Mouse (Mus musculus): Measurements from ENCODE around the gene Prss28. TPM values are rescaled to one million over a fixed set of nuclear protein-coding genes. Genes with fewer than 3 reads are reported as not detected.
A peak's percentile ranks its signal among the peaks of the same experiment; 100 is the strongest.

The Prss28 gene
- polyA plus RNA-seq, 1 experiment from 2014 or later = not detected

DNA sequence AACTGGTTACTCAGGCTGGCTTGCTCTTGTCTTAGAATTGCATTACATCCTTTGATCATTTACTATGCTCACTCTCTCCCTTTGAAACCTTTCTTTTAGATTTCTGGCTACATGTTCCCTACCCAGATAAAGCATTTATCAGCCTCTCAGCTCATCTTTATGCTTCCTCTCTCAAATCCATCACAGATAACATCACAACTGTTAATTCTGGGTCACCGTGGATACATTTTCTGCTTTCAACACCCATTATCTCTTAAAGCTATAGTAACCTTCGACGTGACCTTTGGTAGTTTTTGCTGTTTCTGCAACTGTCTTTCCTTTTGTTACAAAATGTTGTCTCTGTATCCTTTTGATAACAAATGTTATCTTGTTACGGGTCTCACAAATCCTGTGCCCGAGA is 15.0 kb upstream of the Prss28 start:
- Histone ChIP-seq H3K9me3 (no peaks in the 10 kb centered on the region), H3K27me3 (ENCODE audit: poor library complexity, severe bottlenecking) (no peaks in the 10 kb centered on the region), H3K4me1 (no peaks in the 10 kb centered on the region), H3K27ac (no peak overlapping the region), H3K36me3 (replicated peaks) (no peaks in the 10 kb centered on the region), H3K4me3 (no peak overlapping the region)
- WGBS = 89% methylated on average over 5 of the region's 5 CpGs
- no peak for DNase-seq (ENCODE audit: extremely low spot score, low spot score)

DNA sequence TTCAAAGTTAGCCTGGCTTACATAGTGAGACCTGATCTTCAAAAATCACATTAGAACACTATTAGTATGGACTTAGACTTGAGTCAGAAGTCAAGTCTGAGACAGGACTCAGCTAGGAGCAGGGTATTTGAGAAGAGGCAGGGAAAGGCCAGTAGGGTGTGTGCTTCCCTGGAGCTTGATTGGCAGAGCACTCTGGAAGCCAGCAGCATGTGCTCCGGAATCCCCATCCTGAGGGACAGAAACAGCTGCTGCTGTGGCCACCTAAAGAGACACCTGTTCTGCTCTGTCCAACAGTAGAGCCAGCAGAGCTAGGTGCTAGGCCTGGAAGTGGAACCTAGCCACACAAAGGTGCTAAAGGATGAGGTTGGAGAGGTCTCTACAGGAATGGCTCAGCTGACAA is 14.3 kb upstream of the Prss28 start:
- DNase-seq (ENCODE audit: extremely low spot score, low spot score) = no peak

DNA sequence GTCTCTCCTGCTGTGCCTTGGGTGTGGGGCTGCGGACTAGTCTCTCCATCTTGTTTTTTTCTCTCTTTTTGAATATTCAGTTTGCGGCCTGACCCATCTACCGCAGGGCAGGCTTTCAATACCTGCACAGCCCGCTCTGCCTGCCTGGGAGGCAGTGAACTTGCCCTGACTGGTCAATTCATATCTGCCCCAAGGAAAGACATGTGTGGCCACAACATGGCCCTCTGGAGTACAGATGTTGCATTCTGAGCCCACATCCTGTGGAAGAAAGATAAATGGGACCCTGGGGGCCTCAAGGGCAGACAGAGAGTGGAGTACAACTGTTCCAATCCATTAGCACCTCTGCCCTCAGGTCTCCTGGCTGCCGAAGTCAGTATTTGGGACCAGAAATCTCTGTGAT is 10.4 kb upstream of the Prss28 start, which contains the start of gene Prss34:
Prss34 (plus strand) TSS at position 301 of the 400 bp plus-strand sequence.
- H3K4me1 ChIP-seq = no peaks in the 10 kb centered on the region
- no peak for DNase-seq (ENCODE audit: extremely low spot score, low spot score)
- no peak within 1 kb of the TSS for H3K27ac ChIP-seq
- no peaks in the 10 kb centered on the region for H3K36me3 ChIP-seq (replicated peaks)
- 94% methylated on average over 5 of the region's 5 CpGs for WGBS
- H3K27me3 ChIP-seq (ENCODE audit: poor library complexity, severe bottlenecking) = no peaks in the 10 kb centered on the region
- H3K9me3 ChIP-seq = no peaks in the 10 kb centered on the region
- H3K4me3 ChIP-seq = no peak within 1 kb of the TSS

More for the DNA sequence above, 14.3 kb upstream of the Prss28 start:
- Histone ChIP-seq H3K4me1 (no peaks in the 10 kb centered on the region), H3K27ac (no peak overlapping the region), H3K27me3 (ENCODE audit: poor library complexity, severe bottlenecking) (no peaks in the 10 kb centered on the region), H3K36me3 (replicated peaks) (no peaks in the 10 kb centered on the region), H3K9me3 (no peaks in the 10 kb centered on the region), H3K4me3 (no peak overlapping the region)
- WGBS = 76% methylated on average over 1 of the region's 1 CpGs

DNA sequence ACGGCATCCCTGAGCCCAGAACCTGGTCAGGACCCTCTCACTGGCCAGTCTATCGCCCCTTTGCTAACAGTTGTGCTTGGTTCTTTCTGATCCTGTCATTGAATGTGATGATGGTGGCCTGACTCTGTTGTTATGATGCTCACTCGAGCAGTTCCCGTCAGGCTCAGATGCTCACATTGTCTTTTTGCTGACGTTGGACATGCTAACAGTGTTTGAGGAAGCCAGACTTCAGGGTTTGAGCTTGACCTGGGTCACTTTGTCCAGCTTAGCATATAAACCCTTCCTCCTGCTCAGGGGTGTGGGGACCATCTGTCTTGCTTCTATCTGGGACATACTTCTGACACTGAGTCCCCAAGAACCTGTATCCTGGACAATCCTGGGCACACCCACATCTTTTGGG is 9.9 kb downstream of the Prss28 start, which contains the start of gene Prss29:
Prss29 (plus strand) TSS at position 301 of the 400 bp plus-strand sequence.
- WGBS = 89% methylated on average over 5 of the region's 5 CpGs
- H3K4me3 ChIP-seq = no peak within 1 kb of the TSS
- no peaks in the 10 kb centered on the region for H3K36me3 ChIP-seq (replicated peaks)
- H3K27me3 ChIP-seq (ENCODE audit: poor library complexity, severe bottlenecking) = no peaks in the 10 kb centered on the region
- H3K4me1 ChIP-seq = no peaks in the 10 kb centered on the region
- DNase-seq (ENCODE audit: extremely low spot score, low spot score) = no peak
- no peaks in the 10 kb centered on the region for H3K9me3 ChIP-seq
- H3K27ac ChIP-seq = no peak within 1 kb of the TSS

DNA sequence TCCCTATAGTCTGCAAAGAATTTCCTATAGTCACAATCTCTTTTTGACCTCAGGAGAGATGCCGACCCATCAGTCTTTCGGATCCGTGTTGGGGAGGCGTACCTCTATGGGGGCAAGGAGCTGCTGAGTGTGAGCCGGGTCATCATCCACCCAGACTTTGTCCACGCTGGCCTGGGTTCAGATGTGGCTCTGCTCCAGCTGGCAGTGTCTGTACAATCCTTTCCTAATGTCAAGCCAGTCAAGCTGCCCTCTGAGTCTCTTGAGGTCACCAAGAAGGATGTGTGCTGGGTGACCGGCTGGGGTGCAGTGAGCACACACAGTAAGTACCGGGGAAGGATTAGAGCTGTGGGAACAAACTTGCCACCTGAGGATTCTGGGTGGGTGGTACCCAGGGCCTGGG is 12.4 kb downstream of the Prss28 start:
- no peaks in the 10 kb centered on the region for H3K9me3 ChIP-seq
- 92% methylated on average over 8 of the region's 8 CpGs for WGBS
- DNase-seq (ENCODE audit: extremely low spot score, low spot score) = no peak
- no peak overlapping the region for H3K4me3 ChIP-seq
- no peaks in the 10 kb centered on the region for H3K4me1 ChIP-seq
- no peaks in the 10 kb centered on the region for H3K27me3 ChIP-seq (ENCODE audit: poor library complexity, severe bottlenecking)
- H3K27ac ChIP-seq = no peak overlapping the region
- H3K36me3 ChIP-seq (replicated peaks) = no peaks in the 10 kb centered on the region

DNA sequence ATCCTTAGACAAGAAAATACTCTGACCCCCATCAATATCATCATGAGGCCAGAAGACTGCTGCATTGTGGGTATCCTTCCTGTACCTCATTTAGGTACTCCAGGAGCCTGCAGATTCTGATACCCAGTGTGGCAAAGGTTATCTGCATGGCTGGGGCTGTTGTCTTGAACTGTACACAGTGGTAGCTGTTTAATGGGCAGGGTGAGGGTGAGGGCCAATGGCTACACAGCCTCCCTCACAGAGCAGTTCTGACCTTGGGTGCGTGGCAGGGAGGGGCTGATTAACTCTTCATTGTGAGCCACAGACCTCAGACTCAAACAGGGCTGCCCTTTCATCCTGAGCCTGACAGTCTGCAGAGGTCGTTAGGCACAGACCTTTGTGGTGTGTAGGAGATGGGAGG is 14.5 kb downstream of the Prss28 start:
- H3K27me3 ChIP-seq (ENCODE audit: poor library complexity, severe bottlenecking) = no peaks in the 10 kb centered on the region

DNA sequence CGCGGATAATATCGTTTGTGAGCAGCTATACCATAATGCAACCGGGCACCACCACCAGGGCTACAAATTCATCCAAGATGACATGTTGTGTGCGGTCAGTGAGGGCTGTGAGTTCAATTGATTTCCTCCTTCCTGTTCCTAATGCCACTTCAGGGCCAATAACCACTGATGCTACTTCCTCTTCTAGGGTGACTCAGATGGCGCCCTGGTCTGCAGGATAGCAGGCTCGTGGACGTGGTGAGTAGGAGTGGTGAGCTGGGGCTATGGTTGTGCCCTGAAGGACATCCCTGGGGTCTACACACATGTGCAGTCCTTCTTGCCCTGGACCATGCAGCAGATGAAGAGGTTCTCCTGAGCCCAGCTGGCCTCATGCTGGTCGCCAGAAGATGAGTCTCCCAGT is 23.9 kb downstream of the Prss28 start:
- no peak for DNase-seq (ENCODE audit: extremely low spot score, low spot score)
- Histone ChIP-seq H3K36me3 (replicated peaks) (no peaks in the 10 kb centered on the region), H3K27ac (no peak overlapping the region), H3K4me3 (no peak overlapping the region), H3K9me3 (no peaks in the 10 kb centered on the region), H3K27me3 (ENCODE audit: poor library complexity, severe bottlenecking) (peaks cover 15% of the 10 kb centered on the region), H3K4me1 (no peaks in the 10 kb centered on the region)
- WGBS = 83% methylated on average over 9 of the region's 9 CpGs

More for the DNA sequence above, 14.5 kb downstream of the Prss28 start:
- Histone ChIP-seq H3K36me3 (replicated peaks) (no peaks in the 10 kb centered on the region), H3K9me3 (no peaks in the 10 kb centered on the region), H3K27ac (no peak overlapping the region), H3K4me3 (no peak overlapping the region), H3K4me1 (no peaks in the 10 kb centered on the region)
- DNase-seq (ENCODE audit: extremely low spot score, low spot score) = no peak
- WGBS = 34% methylated on average over 2 of the region's 2 CpGs

DNA sequence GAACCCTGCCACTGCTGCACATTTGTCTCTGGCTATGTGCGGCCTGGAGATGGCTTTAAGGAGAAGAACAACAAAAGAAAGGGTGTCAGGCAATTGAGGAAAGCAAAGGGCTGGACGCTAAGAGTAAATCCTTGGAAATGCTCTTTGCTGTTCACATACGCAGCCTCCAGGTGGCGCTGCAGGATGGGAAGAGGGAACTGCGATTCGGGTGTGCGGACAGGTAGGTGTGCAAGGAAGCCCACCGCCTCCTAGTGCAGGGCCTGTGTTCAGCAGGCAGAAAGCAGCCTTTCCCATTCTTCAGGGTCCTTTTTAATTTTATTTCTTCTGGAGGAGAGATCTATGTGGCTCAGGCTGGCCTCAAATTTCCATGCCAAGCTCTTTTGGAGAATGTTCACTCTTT is 25.5 kb downstream of the Prss28 start:
- WGBS = 1% methylated on average over 8 of the region's 8 CpGs
- H3K27me3 ChIP-seq (ENCODE audit: poor library complexity, severe bottlenecking) = peaks cover 15% of the 10 kb centered on the region

DNA sequence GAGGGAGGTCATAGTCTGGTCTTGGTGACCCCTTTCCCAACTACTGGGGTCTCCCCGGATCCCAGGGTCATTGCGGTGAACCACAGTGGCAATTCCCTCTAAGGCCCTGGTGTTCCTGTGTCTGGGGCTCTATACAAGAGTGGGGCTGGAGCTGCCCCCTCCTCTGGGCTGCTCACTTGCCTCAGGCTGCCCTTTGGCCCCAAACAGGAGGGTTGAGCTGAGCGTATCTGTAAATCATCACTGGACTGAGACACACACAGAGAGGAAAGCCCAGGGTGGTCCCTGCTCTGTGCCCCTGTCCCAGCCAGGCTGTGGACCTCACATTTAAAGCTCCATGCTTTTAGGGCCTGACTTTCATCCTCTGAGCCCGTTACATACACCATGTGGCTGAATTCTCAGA is 29.8 kb downstream of the Prss28 start:
- H3K4me3 ChIP-seq = no peak overlapping the region
- no peaks in the 10 kb centered on the region for H3K9me3 ChIP-seq
- no peaks in the 10 kb centered on the region for H3K4me1 ChIP-seq
- WGBS = 83% methylated on average over 4 of the region's 4 CpGs
- no peak for DNase-seq (ENCODE audit: extremely low spot score, low spot score)
- H3K27me3 ChIP-seq (ENCODE audit: poor library complexity, severe bottlenecking) = peaks cover 13% of the 10 kb centered on the region
- H3K36me3 ChIP-seq (replicated peaks) = no peaks in the 10 kb centered on the region
- no peak overlapping the region for H3K27ac ChIP-seq

More for the DNA sequence above, 25.5 kb downstream of the Prss28 start:
- Histone ChIP-seq H3K36me3 (replicated peaks) (no peaks in the 10 kb centered on the region), H3K9me3 (no peaks in the 10 kb centered on the region), H3K27ac (no peak overlapping the region), H3K4me1 (no peaks in the 10 kb centered on the region), H3K4me3 (no peak overlapping the region)
- DNase-seq (ENCODE audit: extremely low spot score, low spot score) = peak; percentile 76

DNA sequence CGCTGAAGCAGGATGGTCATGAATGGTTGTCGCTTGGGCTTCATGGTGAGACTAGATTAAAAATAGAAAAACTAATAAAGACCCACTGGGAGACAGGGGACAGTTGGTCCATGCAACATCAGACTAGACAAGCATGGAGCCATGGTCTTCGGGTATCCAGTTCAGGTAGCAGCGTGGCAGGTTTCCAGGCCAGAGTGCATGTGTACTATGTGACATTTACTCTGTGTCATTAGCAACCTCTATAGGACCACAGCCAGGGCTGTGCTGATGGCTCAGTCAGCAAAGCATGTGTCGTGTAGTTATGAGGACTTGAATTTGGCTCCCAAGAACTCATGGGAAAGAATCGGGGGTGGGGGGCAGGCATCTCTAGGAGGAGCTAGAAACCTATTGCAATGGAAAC is 31.6 kb downstream of the Prss28 start:
- H3K4me1 ChIP-seq = no peaks in the 10 kb centered on the region
- H3K4me3 ChIP-seq = no peak overlapping the region
- no peak overlapping the region for H3K27ac ChIP-seq
- 89% methylated on average over 6 of the region's 6 CpGs for WGBS
- H3K9me3 ChIP-seq = no peaks in the 10 kb centered on the region
- no peak for DNase-seq (ENCODE audit: extremely low spot score, low spot score)
- H3K36me3 ChIP-seq (replicated peaks) = no peaks in the 10 kb centered on the region
- no peaks in the 10 kb centered on the region for H3K27me3 ChIP-seq (ENCODE audit: poor library complexity, severe bottlenecking)

DNA sequence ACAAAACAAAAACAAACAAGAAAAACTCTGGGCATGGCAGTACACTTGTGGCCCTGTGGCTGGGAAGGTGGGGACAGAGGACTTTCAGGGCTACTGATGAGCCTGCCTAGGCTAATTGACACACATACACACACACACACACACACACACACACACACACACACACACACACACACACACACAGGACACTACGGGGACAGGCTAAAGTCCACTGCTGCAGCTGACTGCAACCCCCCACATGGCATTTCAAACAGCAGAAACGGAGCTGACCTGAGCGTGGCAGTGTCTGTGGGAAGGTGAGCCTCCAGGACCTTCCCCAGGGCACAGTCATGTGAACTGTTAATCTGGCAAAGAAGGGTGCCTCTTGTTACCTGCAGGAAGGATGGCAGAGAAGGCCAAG is 33.0 kb downstream of the Prss28 start:
- Histone ChIP-seq H3K4me1 (no peaks in the 10 kb centered on the region), H3K27ac (no peak overlapping the region), H3K9me3 (no peaks in the 10 kb centered on the region), H3K27me3 (ENCODE audit: poor library complexity, severe bottlenecking) (no peaks in the 10 kb centered on the region), H3K36me3 (replicated peaks) (no peaks in the 10 kb centered on the region), H3K4me3 (no peak overlapping the region)
- WGBS = 66% methylated on average over 3 of the region's 3 CpGs
- no peak for DNase-seq (ENCODE audit: extremely low spot score, low spot score)

DNA sequence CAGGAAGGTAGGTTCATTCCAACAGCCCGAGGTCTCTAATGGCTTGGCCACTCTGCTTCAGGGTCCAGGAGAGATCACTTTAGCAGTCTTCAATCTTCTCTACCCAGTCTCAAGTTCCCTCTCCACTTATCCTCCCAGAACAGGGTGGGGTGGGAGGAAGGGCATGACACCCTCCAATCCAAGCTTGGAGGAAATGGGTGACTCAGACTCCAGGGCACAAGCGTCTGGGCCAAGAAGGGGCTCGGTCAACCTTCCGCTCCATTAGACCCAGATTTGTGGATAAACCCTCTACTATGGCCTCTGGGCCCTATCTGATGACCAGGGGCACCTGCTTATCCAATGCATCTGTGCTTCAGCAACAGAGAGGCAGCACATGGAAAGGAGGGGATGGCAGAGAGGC is 37.0 kb downstream of the Prss28 start, which contains the start of gene Tpsab1:
Tpsab1 (minus strand) TSS at position 101 of the 400 bp plus-strand sequence.
- Histone ChIP-seq H3K4me1 (no peaks in the 10 kb centered on the region), H3K36me3 (replicated peaks) (no peaks in the 10 kb centered on the region), H3K27me3 (ENCODE audit: poor library complexity, severe bottlenecking) (no peaks in the 10 kb centered on the region), H3K27ac (no peak within 1 kb of the TSS), H3K4me3 (no peak within 1 kb of the TSS), H3K9me3 (no peaks in the 10 kb centered on the region)
- 95% methylated on average over 4 of the region's 4 CpGs for WGBS
- DNase-seq (ENCODE audit: extremely low spot score, low spot score) = no peak

DNA sequence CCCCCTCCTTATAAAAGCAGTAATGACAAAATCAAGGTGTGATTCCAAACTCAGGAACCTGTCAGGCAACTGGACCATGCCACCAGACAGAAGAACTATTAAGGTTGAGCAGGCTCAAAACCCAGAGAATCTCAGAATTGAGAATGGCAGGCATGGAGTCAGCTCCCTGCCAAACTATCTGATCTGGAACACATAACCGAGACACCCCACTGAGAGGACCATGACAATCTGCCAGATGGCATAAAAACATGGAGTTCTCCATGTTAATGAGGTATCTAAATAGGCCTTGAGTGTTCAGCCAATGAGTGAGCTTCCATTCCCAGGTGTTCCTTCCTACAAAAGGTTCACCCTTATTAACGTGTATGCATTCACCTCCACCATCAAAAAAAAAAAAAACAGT is 52.8 kb downstream of the Prss28 start:
- Histone ChIP-seq H3K27ac (no peak overlapping the region), H3K36me3 (replicated peaks) (no peaks in the 10 kb centered on the region), H3K9me3 (no peaks in the 10 kb centered on the region), H3K27me3 (ENCODE audit: poor library complexity, severe bottlenecking) (no peaks in the 10 kb centered on the region), H3K4me3 (no peak overlapping the region), H3K4me1 (no peaks in the 10 kb centered on the region)
- DNase-seq (ENCODE audit: extremely low spot score, low spot score) = no peak
- WGBS = 71% methylated on average over 2 of the region's 2 CpGs
